Mouse (Mus musculus): ENCODE results near the gene Fam117a. TPM values are rescaled to one million over a fixed set of nuclear protein-coding genes. Genes with fewer than 3 reads are reported as not detected.

Gene Fam117a
- total and polyA plus RNA-seq, 3 experiments: 30.9 to 159 (median 105) TPM

DNA sequence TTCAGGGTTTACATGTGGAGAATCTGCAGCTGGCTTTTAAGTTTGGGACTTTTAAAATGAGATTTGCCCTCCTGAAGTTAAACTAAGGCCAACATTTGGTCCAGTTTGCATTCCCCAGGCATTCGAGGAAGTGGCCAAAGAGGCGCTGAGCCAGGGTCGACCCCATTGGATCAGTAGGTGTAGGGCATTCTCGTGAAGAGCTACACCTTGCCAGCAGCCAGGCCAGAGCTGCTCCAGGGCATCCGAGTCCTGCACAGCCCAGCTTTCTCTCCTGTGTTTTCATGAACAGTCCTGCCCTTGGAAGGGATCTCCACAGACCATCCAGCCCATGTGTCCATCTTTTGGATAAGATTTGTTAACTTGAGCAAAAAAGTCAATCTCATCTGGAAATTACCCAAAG lies 27.6 kb downstream of the Fam117a start:
- peaks cover 86% of the 10 kb centered on the region for H3K36me3 ChIP-seq (replicated peaks)
- ATAC-seq (ENCODE audit: extremely low read depth, insufficient number of reproducible peaks, low FRiP score, poor library complexity, severe bottlenecking) (no peak), DNase-seq (ENCODE audit: low spot score) (no peak)
- H3K4me3 ChIP-seq (ENCODE audit: low read depth, low read length): no peak overlapping the region
- TF ChIP-seq POLR2AphosphoS5 (IDR thresholded peaks at IDR 0.05; ENCODE audit: insufficient replicate concordance, low read depth, low read length) (no peak), CTCF (IDR thresholded peaks at IDR 0.05; ENCODE audit: low read depth, low read length) (no peak), GATA1 (IDR thresholded peaks at IDR 0.05; ENCODE audit: borderline replicate concordance, low read length) (no peak), GATA2 (IDR thresholded peaks at IDR 0.05; ENCODE audit: borderline replicate concordance, low read depth, low read length) (no peak)
- peaks cover 10% of the 10 kb centered on the region for H3K4me1 ChIP-seq (ENCODE audit: insufficient read depth, low read depth, low read length)
- H3K9me3 ChIP-seq (replicated peaks): no peaks in the 10 kb centered on the region
- H3K27me3 ChIP-seq (ENCODE audit: insufficient read depth, low read length): no peaks in the 10 kb centered on the region

DNA sequence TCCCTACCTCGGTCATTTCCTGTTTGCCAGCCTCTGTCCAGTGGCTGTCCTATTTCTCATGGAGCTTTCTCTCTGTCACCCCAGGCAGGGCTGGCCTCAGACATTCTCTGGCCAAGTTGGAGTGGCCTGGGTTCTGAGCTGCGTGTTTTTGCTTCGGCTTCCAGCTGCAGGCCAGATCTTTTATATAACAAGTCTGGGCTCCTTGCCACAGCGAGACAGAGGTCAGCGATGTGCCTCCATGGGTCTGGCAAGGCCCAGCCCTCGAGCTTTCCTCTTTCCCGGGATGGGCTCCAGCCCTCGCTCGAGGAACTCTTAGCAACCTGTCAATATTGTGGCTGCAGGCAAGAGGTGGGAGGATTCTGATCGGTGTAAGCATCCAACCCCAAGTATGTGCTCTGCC lies 28.8 kb downstream of the Fam117a start:
- H3K36me3 ChIP-seq (replicated peaks): peaks cover 86% of the 10 kb centered on the region
- TF ChIP-seq GATA2 (IDR thresholded peaks at IDR 0.05; ENCODE audit: borderline replicate concordance, low read depth, low read length) (no peak), CTCF (IDR thresholded peaks at IDR 0.05; ENCODE audit: low read depth, low read length) (no peak), GATA1 (IDR thresholded peaks at IDR 0.05; ENCODE audit: borderline replicate concordance, low read length) (no peak), TAL1 (conservative IDR thresholded peaks at IDR 0.05; ENCODE audit: low read depth, low read length) (no peak), POLR2AphosphoS5 (IDR thresholded peaks at IDR 0.05; ENCODE audit: insufficient replicate concordance, low read depth, low read length) (no peak)
- H3K27me3 ChIP-seq (ENCODE audit: insufficient read depth, low read length): no peaks in the 10 kb centered on the region
- no peaks in the 10 kb centered on the region for H3K9me3 ChIP-seq (replicated peaks)
- no peak for DNase-seq (ENCODE audit: low spot score)
- peaks cover 18% of the 10 kb centered on the region for H3K4me1 ChIP-seq (ENCODE audit: insufficient read depth, low read depth, low read length)
- ATAC-seq (ENCODE audit: extremely low read depth, insufficient number of reproducible peaks, low FRiP score, poor library complexity, severe bottlenecking): no peak
- H3K4me3 ChIP-seq (ENCODE audit: low read depth, low read length): no peak overlapping the region

DNA sequence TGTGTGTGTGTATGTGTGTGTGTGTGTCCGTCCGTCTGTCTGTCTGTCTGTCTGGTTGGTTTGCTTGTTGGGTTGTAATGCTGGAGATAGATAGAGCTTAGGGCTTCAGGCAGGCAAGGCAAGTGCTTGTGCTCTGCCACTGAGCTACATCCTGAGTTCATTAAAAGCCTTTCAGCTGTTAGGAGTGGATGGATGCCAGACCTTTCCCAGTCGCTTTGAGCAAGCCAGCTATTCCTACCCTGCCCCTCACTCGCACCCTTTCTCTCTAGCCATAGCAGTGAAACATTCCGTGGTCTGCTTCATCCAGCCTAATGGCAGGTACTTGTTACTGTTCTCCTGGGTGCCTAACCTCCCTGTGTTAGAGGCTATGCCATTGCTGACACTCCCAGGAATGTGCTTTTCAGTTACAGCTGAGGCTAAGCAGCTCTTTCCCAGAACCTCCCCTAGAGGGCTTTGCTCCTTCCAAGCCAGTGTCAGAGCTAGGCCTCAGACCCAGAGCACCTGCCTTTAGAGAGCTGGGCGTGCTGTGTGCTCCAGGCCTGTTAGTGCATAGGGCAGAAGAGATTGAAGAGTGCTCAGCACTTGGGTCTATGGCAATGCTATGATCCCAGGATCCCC lies 29.6 kb downstream of the Fam117a start:
- ATAC-seq (ENCODE audit: extremely low read depth, insufficient number of reproducible peaks, low FRiP score, poor library complexity, severe bottlenecking) (no peak), DNase-seq (ENCODE audit: low spot score) (no peak)
- Histone ChIP-seq H3K9me3 (replicated peaks) (no peaks in the 10 kb centered on the region), H3K4me1 (ENCODE audit: insufficient read depth, low read depth, low read length) (peaks cover 18% of the 10 kb centered on the region), H3K4me3 (ENCODE audit: low read depth, low read length) (no peak overlapping the region), H3K36me3 (replicated peaks) (peaks cover 86% of the 10 kb centered on the region), H3K27me3 (ENCODE audit: insufficient read depth, low read length) (no peaks in the 10 kb centered on the region)
- no peak for TF ChIP-seq TAL1 (conservative IDR thresholded peaks at IDR 0.05; ENCODE audit: low read depth, low read length)
- TF ChIP-seq POLR2AphosphoS5 (IDR thresholded peaks at IDR 0.05; ENCODE audit: insufficient replicate concordance, low read depth, low read length): no peak
- TF ChIP-seq CTCF (IDR thresholded peaks at IDR 0.05; ENCODE audit: low read depth, low read length): no peak
- TF ChIP-seq GATA1 (IDR thresholded peaks at IDR 0.05; ENCODE audit: borderline replicate concordance, low read length): no peak
- no peak for TF ChIP-seq GATA2 (IDR thresholded peaks at IDR 0.05; ENCODE audit: borderline replicate concordance, low read depth, low read length)

DNA sequence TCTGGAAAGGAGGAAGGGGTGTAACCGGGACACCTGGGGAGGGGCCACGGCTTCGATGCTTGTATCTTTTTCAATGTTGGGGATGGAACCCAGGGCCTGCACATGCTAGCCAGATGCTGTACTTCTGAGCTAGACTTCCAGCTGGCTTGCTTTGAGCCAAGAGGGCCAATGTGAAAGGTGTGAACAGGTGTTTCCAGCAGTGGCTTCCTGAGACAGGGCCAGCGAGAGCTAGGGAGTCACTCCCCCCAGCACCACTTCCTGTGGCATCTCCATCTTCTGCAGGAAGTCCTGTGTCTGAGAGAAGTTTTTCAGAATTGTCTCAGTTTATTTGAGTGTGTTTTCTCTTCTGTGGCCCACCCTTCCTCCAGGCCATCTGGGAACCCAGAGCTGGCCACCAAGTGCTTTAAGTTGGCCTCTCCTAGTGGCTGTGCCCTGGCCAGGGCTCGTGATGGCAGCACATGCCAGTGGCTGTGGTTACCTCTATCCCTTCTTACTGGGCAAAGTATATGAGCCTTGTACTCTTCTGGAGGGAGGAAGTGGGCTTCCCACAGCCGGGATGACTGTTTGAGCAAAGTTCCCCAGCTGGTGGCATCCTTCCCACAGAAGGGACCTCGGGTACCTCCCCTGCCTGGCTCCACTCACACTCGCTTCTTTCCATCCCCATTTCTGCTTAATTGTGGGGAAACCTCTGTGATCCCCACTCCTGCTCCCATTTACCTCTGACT lies 30.4 kb downstream of the Fam117a start:
- Histone ChIP-seq H3K4me3 (ENCODE audit: low read depth, low read length) (no peak overlapping the region), H3K4me1 (ENCODE audit: insufficient read depth, low read depth, low read length) (peaks cover 18% of the 10 kb centered on the region), H3K9me3 (replicated peaks) (no peaks in the 10 kb centered on the region), H3K36me3 (replicated peaks) (peaks cover 93% of the 10 kb centered on the region), H3K27me3 (ENCODE audit: insufficient read depth, low read length) (no peaks in the 10 kb centered on the region)
- TF ChIP-seq GATA2 (IDR thresholded peaks at IDR 0.05; ENCODE audit: borderline replicate concordance, low read depth, low read length): no peak
- no peak for TF ChIP-seq POLR2AphosphoS5 (IDR thresholded peaks at IDR 0.05; ENCODE audit: insufficient replicate concordance, low read depth, low read length)
- TF ChIP-seq TAL1 (conservative IDR thresholded peaks at IDR 0.05; ENCODE audit: low read depth, low read length): no peak
- TF ChIP-seq CTCF (IDR thresholded peaks at IDR 0.05; ENCODE audit: low read depth, low read length): no peak
- TF ChIP-seq GATA1 (IDR thresholded peaks at IDR 0.05; ENCODE audit: borderline replicate concordance, low read length): no peak
- DNase-seq (ENCODE audit: low spot score) (no peak), ATAC-seq (ENCODE audit: extremely low read depth, insufficient number of reproducible peaks, low FRiP score, poor library complexity, severe bottlenecking) (no peak)

DNA sequence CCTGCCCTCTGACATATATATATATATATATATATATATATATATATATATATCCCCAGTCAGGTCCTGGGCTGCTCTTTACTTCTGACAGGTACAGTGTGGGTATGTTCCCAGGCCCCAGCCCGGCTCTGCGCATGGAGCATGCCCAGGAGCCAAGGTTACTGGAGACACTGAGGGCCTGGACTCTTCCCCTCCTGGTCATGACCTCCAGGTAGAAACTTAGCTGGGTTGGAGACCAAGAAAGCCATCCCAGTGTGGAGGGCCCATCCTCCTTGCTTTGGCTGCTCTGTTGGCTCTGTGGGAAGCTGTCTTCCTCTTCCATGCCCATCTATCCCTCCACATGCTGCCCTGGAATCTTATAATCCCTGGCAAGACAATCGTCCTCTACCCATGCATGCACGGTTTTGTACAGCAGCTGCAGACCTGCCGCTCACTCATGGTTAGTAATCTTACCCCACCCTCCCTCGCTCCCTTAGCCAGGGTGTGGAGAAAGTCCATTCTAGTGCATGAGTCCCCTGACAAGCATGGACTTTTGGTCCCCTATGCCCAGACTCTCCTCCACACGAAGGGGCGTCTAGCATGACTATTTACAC lies 31.5 kb downstream of the Fam117a start:
- ATAC-seq (ENCODE audit: extremely low read depth, insufficient number of reproducible peaks, low FRiP score, poor library complexity, severe bottlenecking) (no peak), DNase-seq (ENCODE audit: low spot score) (no peak)
- Histone ChIP-seq H3K27me3 (ENCODE audit: insufficient read depth, low read length) (no peaks in the 10 kb centered on the region), H3K4me3 (ENCODE audit: low read depth, low read length) (no peak overlapping the region), H3K36me3 (replicated peaks) (peaks cover 98% of the 10 kb centered on the region), H3K9me3 (replicated peaks) (no peaks in the 10 kb centered on the region), H3K4me1 (ENCODE audit: insufficient read depth, low read depth, low read length) (peaks cover 18% of the 10 kb centered on the region)
- TF ChIP-seq GATA2 (IDR thresholded peaks at IDR 0.05; ENCODE audit: borderline replicate concordance, low read depth, low read length) (no peak), TAL1 (conservative IDR thresholded peaks at IDR 0.05; ENCODE audit: low read depth, low read length) (no peak), POLR2AphosphoS5 (IDR thresholded peaks at IDR 0.05; ENCODE audit: insufficient replicate concordance, low read depth, low read length) (no peak), GATA1 (IDR thresholded peaks at IDR 0.05; ENCODE audit: borderline replicate concordance, low read length) (no peak), CTCF (IDR thresholded peaks at IDR 0.05; ENCODE audit: low read depth, low read length) (no peak)

DNA sequence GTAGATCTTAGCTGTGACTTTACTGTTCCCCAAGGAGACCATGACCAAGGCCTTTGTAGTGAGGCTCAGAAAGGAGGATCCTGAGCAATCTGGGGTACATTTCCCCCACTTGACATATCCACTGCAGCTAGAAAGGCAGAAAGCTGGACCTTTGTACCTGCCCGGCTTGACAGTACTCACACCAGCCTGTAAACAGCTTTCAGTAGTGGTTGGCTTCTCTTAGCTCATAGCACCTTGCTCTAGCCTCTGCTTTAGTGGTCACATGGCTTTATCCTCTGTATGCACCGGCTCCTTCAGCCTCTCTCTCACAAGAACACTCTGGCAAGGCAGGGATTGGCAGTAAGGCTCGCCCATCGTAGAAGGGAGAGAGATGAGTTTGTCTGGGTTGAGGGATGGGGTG lies 32.1 kb downstream of the Fam117a start:
- Histone ChIP-seq H3K4me3 (ENCODE audit: low read depth, low read length) (no peak overlapping the region), H3K4me1 (ENCODE audit: insufficient read depth, low read depth, low read length) (peaks cover 17% of the 10 kb centered on the region), H3K9me3 (replicated peaks) (no peaks in the 10 kb centered on the region), H3K36me3 (replicated peaks) (peaks cover 98% of the 10 kb centered on the region), H3K27me3 (ENCODE audit: insufficient read depth, low read length) (no peaks in the 10 kb centered on the region)
- DNase-seq (ENCODE audit: low spot score): no peak
- TF ChIP-seq CTCF (IDR thresholded peaks at IDR 0.05; ENCODE audit: low read depth, low read length) (no peak), POLR2AphosphoS5 (IDR thresholded peaks at IDR 0.05; ENCODE audit: insufficient replicate concordance, low read depth, low read length) (no peak), GATA2 (IDR thresholded peaks at IDR 0.05; ENCODE audit: borderline replicate concordance, low read depth, low read length) (no peak), TAL1 (conservative IDR thresholded peaks at IDR 0.05; ENCODE audit: low read depth, low read length) (no peak), GATA1 (IDR thresholded peaks at IDR 0.05; ENCODE audit: borderline replicate concordance, low read length) (no peak)
- ATAC-seq (ENCODE audit: extremely low read depth, insufficient number of reproducible peaks, low FRiP score, poor library complexity, severe bottlenecking): no peak

Measured in G1E (cell line).